Mouse (Mus musculus) erythroblast, embryonic 14.5 days (primary cell): ENCODE data around the gene Rap1gap2.

Experiments
- GATA1 ChIP-seq: IDR thresholded peaks from 2 replicates; pipeline ENCODE4 v1.6.1; 2012; ENCODE audit warnings: low read length, inconsistent platforms, mixed read lengths
- TAL1 ChIP-seq: IDR thresholded peaks from 3 replicates; pipeline ENCODE4 v1.6.1; 2012; ENCODE audit warnings: low read length, inconsistent platforms, mixed read lengths

- TF ChIP-seq TAL1: no peak
- TF ChIP-seq GATA1: no peak
Measured at GRCm38 (mm10) chr11:74515046-74515445, 95.7 kb downstream of the Rap1gap2 start.
